Mouse (Mus musculus): ENCODE measurements around the gene Defb41.

Gene Defb41

DNA sequence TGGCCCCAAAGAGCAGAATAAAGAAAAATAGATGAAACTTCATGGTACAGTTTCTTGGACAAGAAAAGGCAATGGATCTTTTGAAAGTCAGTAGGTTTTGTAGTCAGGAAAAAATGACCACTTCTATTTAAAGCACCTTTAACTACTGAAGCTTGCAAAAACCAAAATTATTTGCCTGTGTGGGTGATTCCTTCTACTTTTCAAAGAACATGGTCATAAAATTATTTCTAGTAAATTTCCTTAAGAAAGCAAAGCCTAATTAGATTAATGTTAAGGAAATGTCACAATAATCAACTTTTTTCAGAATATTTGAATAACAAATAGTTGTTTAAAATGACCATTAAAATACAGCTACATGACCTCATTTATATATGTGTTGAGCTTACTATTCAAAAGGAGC, at the start of gene Defb41:
Gene Defb41, minus strand, starts transcription at position 101 of the 400 bp plus-strand sequence.
- no peak for DNase-seq (ENCODE audit: low read depth, low spot score)

DNA sequence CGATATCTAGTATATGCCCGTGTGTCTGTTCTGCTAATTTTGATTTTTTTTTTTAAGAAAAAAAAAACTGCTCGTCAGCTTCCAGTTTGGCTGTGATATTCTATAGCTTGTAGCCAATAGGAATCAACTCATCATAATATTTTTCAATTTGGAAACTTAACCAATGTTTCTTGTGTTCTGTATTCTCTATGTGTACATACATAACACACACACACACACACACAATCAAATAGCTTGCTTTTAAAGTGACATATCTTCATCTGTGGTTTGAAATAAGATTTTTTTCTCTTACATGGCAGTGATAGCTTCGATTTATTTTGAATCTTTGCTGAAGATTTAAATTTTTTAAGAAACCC, 43.5 kb upstream of the Defb41 start:
- DNase-seq (ENCODE audit: low read depth, low spot score), result no peak

DNA sequence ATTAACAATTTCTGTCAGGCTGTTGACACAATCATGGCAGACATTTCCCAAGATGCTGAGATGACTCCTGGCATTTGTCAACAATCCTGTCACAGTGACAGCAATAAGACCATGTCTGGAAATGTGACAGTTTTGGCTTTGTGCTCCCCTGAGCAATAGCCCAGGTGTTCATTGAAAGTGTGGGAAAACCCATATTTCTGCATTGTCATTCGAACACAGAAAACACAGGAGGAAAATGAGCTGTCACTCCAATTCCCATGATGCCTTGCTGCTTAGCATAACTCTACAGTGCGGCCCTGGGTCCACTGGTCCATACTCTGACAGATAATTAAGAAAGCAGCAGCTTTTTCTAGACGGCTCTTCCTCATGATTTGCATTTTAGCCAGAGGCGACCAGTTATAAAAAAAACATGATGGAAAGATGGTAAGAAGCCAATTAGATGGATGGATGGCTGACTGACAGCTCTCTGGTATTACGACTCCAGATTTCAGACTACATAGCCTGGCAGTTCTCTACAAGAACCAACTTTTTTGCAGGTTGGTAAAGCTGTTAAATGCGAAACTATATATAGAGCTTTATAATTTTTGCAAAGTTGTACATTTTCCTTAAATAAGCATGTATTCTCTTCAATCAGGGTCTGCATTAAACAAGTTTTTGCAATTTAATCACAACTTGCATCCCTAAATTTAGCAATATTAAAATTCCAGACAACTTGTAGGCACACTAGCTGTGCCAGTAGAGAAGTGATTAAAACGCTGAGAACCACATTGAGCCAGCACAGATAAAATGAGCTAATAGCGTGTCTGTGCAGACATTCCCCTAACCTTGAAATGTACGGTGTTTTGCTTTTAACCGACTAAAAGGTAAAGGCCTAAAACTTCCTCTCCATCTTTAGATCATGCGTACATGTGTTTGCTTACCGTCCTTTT, 42.9 kb upstream of the Defb41 start:
- DNase-seq (ENCODE audit: low read depth, low spot score), result no peak

DNA sequence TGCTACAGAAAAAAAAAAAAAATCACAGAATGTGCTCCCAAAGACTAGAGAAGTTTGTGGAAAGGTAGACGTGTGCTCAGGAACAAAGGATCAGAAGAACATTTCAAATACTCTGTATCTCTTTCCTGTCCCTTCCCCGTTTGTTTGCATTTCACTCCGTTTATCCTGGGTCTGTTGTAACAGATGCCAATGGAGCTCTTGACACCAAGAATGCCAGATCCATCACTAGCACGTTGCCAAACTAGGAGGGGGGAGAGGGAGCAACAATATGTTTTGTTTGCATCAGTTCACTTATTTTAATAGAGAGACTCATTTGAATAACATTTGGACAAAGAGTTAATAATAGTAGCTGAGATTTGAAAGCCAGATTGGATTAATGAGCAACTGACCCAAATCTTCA, 27.6 kb upstream of the Defb41 start:
- DNase-seq (ENCODE audit: low read depth, low spot score), result no peak

GRCm38 (mm10) chr1:18288860-18289259, 23.9 kb upstream of the Defb41 start:
- peak; percentile 80 for DNase-seq (ENCODE audit: low read depth, low spot score)

DNA sequence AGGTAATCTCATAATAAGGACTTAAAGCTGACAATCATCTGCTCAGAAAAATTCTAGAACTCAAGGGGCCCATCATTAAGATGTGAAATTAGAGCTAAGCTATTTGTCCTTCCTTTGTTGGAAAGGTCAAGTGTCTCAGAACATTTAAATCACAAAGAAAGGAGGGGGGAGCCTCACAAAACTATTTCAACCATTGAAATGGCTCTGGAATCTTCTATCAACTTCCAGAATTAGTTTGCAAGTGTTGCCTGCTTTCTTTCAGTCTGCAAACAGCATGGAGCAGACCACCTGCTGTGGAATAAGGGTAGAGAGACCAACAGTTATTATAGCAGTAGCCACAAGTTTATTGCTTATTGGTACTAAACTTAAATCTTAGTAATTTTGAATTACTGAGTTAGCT, 22.4 kb upstream of the Defb41 start:
- peak; percentile 90 for DNase-seq (ENCODE audit: low read depth, low spot score)

- no peak for DNase-seq (ENCODE audit: low read depth, low spot score)
These were observed 6.2 kb upstream of the Defb41 start for GRCm38 (mm10) chr1:18271095-18271494.

DNA sequence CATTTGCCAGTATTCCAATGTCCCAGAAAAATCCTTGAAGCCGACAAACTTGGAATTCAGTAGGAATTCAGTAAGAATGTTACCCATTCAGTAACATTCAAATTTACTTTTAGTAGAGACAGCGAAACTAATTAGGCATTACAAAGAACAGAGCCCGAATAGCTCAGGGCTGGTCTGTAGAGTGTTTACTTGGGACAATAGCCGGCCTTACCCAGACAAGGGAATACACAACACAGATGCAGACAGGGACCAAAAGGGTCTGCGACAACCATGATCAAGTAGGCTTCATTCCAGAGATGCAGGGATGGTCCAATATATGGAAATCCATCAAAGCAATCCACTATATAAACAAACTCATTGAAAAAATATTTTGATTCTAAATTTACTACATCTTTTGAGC, 3.9 kb upstream of the Defb41 start:
- DNase-seq (ENCODE audit: low read depth, low spot score), result peak; percentile 95

GRCm38 (mm10) chr1:18245801-18246580, 18.9 kb downstream of the Defb41 start:
- peak; percentile 96 for DNase-seq (ENCODE audit: low read depth, low spot score)

DNA sequence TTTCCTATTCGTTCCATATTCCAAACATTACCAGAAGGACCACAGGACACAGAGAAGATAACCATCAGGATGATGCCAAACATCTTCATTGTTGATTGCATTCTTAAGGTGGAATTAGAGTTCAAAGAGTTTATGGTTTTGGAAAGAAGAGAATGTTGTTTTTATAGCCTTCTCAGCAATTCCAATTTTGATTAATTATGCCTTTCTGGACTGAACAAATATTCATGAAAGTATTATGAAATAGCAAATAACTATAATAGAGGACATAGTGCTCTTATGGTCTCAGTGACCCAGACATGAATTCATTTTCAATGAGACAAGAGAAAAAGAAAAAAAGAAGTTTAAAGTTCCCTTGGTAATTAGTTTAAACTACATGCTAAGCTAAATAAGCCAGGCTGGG, 27.6 kb downstream of the Defb41 start, which contains the start of gene Defb18:
Gene Defb18, minus strand, starts transcription at position 101 of the 400 bp plus-strand sequence.
- DNase-seq (ENCODE audit: low read depth, low spot score), result no peak

- DNase-seq (ENCODE audit: low read depth, low spot score), result peak; percentile 79
These were observed 41.5 kb downstream of the Defb41 start for GRCm38 (mm10) chr1:18223385-18223945.
